Mouse (Mus musculus) myocyte (in vitro differentiated cells): Measurements from ENCODE around the gene Idh3a.

Source experiments
- CEBPB ChIP-seq: IDR thresholded peaks from 2 replicates; pipeline ENCODE4 v1.6.1; 2011; ENCODE audit warnings: mild to moderate bottlenecking, moderate library complexity; ENCODE audit not compliant: poor library complexity, insufficient read depth, severe bottlenecking
- E2F4 ChIP-seq: IDR thresholded peaks from one replicate; pipeline ENCODE4 v1.6.1; 2011; ENCODE audit warnings: mild to moderate bottlenecking, control low read depth, moderate library complexity; ENCODE audit not compliant: insufficient read depth
- MYOD1 ChIP-seq, 3 experiments: IDR thresholded peaks; one replicate each; pipeline ENCODE4 v1.6.1; 2011; ENCODE audit warnings: control low read depth in 2 of 3, low read depth in 2 of 3, mild to moderate bottlenecking in 2 of 3, moderate library complexity in 1 of 3; ENCODE audit not compliant: insufficient read length in 2 of 3, control insufficient read depth in 1 of 3
- POLR2A ChIP-seq: IDR thresholded peaks from one replicate; pipeline ENCODE4 v1.6.1; 2011; ENCODE audit warnings: low read depth, mild to moderate bottlenecking, control low read depth, moderate library complexity; ENCODE audit not compliant: insufficient read length
- POLR2AphosphoS2 ChIP-seq: IDR thresholded peaks from one replicate; pipeline ENCODE4 v1.6.1; 2011; ENCODE audit warnings: low read depth, control low read depth; ENCODE audit not compliant: insufficient read length
- SRF ChIP-seq: IDR thresholded peaks from one replicate; pipeline ENCODE4 v1.6.1; 2011; ENCODE audit warnings: low read depth; ENCODE audit not compliant: control insufficient read depth, insufficient read length
- TCF12 ChIP-seq: IDR thresholded peaks from one replicate; pipeline ENCODE4 v1.6.1; 2011; ENCODE audit warnings: mild to moderate bottlenecking, control low read depth; ENCODE audit not compliant: poor library complexity, insufficient read depth, severe bottlenecking
- USF1 ChIP-seq: IDR thresholded peaks from one replicate; pipeline ENCODE4 v1.6.1; 2011; ENCODE audit warnings: low read depth, mild to moderate bottlenecking, control low read depth, moderate library complexity

DNA sequence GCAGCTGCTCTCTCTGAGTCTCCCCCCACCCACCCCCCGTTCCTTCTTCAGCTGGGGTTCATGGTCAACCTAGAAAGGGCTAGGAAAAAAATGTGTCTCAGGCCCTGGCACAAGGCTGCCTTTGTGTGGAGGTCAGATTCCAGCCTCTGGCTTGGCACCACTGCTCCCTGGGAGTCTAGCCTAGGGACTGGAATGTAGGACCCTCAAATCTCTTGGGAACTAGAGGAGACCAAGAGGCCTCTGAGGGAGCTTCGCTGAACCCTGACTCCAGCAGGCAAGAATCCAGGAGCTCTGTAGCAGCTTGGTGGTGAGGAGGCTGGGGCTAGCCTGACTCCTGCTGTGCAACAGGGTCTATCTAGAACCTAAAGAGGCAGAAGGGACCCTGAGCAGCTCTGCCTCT, 53.1 kb downstream of the Idh3a start:
- TF ChIP-seq POLR2A (no peak), E2F4 (no peak), USF1 (no peak), TCF12 (no peak), MYOD1 (IDR thresholded peaks at IDR 0.05; ENCODE audit: control insufficient read depth in 1 of 3, insufficient read length in 2 of 3, low read depth in 2 of 3) (no peak), POLR2AphosphoS2 (no peak), SRF (no peak), CEBPB (no peak)
